Mouse (Mus musculus) left cerebral cortex, postnatal 25 days (tissue): Measurements from ENCODE around the gene Trabd2b. TPM values are rescaled to one million over a fixed set of nuclear protein-coding genes. Genes with fewer than 3 reads are reported as not detected.
A peak's percentile ranks its signal among the peaks of the same experiment; 100 is the strongest.

ENCODE experiments used
- DNase-seq, 2 experiments: peaks; one replicate each; pipeline ENCODE4 v3.0.0; 2022; ENCODE audit warnings: low spot score in 2 of 2, mixed read lengths in 1 of 2
- intact Hi-C: fragments of 180-260 bp; cut with DNase I; formaldehyde crosslinking; loops from one replicate; pipeline ENCODE4 v1.15.1; 2025
- total RNA-seq, 2 experiments: library from RNA; stranded (reverse); gene quantifications; 2 replicates each; pipeline ENCODE4 v1.2.3; 2021

Trabd2b gene
- total RNA-seq, 2 experiments from 2014 or later: 4.3 to 5.2 TPM

DNA sequence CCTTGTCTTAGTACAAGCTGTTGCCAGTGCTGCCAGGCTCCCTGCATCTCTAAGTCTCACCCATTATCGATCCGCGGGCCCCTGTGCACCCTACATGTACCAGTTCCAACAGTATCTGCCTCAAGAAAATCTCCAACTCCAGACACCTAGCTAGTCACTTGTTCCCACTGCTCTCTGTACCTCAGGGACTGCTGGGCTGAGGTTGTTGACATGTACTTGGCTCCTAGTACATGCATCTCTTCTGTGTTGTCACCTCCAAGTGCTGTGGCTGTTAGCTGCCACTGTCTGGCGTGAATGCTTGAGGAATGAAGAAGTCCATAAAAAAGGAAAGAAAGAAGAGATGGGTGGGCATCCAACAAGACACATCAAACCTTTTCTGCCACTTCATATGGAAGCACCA lies 209.2 kb downstream of the Trabd2b start:
- intact Hi-C loops: no loop called here
- DNase-seq: no peak

DNA sequence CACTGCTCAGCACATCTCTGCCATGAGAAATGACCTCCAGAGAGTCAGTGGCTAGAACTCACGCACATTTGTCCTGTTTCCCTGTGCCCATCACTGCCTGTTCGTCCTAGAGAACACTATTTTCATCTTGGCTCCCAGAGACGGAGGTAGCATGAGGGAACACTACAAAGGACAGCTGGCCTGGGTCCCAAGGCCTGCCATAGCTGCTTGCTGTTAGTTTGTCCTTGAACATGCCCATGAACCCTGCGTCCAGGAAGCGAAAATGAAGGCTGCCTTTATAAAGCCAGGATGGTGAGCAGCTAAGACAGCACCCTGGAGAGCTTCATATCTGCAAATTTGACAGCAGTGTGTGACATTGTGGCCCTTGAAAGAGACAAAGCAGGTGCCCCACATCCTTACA lies 216.4 kb downstream of the Trabd2b start:
- intact Hi-C loops: no loop called here

DNA sequence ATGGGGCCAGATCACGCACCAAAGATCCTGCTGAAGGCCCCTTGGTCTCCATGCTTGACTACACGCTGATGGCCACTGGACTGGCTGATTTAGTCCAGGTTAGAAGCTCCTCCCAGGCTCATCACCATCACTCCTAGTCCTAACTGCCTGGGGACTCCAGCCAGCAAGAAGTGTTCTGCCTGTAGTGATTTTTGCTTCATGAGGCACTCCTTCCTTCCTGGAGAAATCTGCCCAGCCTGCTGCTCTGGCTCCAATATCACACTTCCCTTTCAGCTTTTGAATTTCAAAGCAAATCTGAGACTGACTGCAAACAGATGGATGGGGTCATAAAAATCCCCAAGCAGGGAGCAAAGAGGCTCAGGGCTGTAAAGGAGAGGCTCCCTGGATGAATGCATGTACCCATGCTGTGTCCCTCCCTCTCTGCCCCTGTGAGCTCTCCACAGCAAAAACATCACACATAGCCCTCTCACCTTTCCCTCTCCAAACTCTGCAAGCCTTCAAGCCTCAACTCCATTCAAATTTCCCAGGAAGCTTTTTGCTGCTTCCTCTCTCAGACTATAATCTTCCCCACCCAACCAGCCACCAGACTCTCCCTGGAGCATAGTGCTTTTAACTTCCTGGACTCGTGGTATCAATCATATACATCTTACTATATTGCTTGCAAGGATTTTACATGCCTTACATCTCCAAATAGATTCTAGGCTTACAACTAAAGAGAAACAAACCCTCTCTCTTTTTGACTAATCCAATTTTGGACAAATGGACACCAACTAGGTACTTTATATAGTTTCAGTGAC lies 217.8 kb downstream of the Trabd2b start:
- intact Hi-C loops: no loop called here
- DNase-seq: no peak

More for the DNA sequence above, 216.4 kb downstream of the Trabd2b start:
- no peak for DNase-seq

- DNase-seq: no peak
- intact Hi-C loops: no loop called here
Observed at GRCm38 (mm10) chr4:114625357-114625756, 218.8 kb downstream of the Trabd2b start.

- DNase-seq: peak in 1 of 2 experiments; percentile 25
- intact Hi-C loops: no loop called here
Observed at GRCm38 (mm10) chr4:114625920-114626319, 219.4 kb downstream of the Trabd2b start.

DNA sequence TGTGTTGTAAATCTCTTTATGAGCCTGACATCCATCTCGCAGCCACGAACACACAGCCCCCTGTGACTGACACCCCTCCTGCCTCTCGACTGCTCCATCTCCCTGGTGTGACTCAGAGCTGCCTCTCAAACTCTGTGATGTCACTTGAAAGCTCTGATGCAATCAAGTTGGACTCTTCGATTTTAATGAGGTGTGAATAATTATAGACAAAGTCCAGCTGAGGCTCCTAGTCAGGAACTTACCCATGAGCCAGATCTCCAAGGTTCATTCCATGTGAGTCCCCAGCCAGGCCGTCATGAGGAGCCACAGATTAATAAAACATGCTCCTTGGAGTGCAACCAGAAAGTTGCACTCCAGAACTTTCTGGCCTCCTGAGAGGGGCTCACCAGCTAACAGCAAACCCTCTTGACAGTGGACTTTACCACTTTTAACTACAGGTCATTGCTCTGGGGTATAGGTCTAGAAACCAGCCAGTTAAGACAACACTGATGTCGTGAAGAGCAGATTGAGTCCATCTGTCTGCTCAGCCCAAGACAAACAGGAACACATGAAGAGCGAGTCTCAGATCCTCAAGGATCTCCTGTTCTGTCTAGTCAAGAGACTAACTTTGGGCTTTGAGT lies 221.3 kb downstream of the Trabd2b start:
- DNase-seq: no peak
- intact Hi-C loops: no loop called here

DNA sequence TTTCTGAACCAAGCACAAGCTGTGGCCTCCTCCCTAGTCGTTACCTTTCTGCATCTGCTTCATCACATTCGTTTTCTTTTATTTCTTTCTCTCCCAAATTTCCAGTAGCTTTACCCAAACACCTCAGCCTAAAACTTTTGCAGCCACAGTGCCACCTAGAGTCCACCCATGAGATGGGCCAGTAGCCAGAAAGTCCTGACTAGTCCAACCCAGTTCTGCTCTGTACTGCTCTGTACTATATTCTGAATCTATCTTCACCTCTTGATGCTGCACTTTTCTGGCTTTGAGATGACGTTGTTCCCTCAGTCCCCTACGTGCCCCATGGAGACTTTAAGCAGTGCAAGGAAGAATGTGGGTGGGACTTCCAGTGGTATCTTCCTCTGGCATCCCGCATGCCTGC lies 229.4 kb downstream of the Trabd2b start:
- intact Hi-C loops: loop anchor here (1.0 to 5.0 kb wide), 5 partner anchors 119 to 335 kb away; partner anchors contain the start of gene Trabd2b
- DNase-seq: peak; percentile 80 to 88

DNA sequence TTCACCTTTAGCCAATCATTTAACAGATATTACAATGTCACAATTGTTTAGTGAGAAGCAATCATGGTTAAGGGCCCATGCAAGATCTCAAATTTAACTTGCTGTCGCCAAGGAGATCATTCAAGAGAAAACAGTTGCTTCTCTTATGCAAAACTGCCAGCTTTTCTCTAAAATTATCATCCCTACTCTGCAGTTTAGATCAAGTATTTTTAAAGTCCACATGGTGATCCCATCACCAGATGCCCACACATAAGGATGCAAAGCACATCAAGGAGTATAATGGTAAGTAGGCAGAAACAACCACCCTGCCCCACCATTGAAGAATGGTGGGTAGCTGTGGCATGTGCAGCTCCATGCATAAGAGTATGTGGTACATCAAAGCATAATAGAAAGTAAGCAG lies 229.8 kb downstream of the Trabd2b start:
- peak; percentile 35 to 83 for DNase-seq
- intact Hi-C loops: loop anchor here (1.0 to 5.0 kb wide), 5 partner anchors 119 to 336 kb away; partner anchors contain the start of gene Trabd2b

- intact Hi-C loops: loop anchor here (2.0 to 5.0 kb wide), 3 partner anchors 120 to 336 kb away; partner anchors contain the start of gene Trabd2b
- DNase-seq: peak; percentile 34 to 49
Observed at GRCm38 (mm10) chr4:114637120-114637519, 230.6 kb downstream of the Trabd2b start.

- intact Hi-C loops: no loop called here
- DNase-seq: no peak
Observed at GRCm38 (mm10) chr4:114642469-114642868, 235.9 kb downstream of the Trabd2b start.

DNA sequence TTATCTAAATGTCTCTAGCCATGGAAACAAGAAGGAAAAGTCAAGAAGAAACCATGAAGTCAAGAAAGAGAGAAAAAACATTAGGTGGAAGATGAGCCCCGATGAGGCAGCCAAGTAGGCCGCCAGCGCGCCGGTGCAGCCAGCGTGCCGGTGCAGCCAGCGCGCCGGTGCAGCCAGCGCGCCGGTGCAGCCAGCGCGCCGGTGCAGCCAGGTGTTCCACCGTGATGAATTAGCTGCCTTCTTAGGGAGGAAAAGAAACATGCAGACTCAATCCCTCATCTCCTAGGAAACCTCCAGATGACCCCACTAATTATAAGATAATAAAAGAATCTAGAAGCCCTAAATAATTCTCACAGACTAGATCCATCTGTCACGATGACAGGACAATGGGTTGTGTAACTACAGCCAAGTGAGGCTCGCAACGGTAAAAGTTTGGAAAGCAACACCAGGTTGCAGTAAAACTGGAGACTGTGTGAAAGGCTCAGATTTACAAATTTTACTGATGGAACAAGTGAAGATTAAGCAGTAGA lies 237.2 kb downstream of the Trabd2b start:
- DNase-seq: no peak
- intact Hi-C loops: no loop called here

GRCm38 (mm10) chr4:114645341-114645740 lies 238.8 kb downstream of the Trabd2b start:
- intact Hi-C loops: loop anchor here (5.0 kb wide), 1 partner anchor 302 kb away; no protein-coding TSS in a partner anchor
- no peak for DNase-seq

DNA sequence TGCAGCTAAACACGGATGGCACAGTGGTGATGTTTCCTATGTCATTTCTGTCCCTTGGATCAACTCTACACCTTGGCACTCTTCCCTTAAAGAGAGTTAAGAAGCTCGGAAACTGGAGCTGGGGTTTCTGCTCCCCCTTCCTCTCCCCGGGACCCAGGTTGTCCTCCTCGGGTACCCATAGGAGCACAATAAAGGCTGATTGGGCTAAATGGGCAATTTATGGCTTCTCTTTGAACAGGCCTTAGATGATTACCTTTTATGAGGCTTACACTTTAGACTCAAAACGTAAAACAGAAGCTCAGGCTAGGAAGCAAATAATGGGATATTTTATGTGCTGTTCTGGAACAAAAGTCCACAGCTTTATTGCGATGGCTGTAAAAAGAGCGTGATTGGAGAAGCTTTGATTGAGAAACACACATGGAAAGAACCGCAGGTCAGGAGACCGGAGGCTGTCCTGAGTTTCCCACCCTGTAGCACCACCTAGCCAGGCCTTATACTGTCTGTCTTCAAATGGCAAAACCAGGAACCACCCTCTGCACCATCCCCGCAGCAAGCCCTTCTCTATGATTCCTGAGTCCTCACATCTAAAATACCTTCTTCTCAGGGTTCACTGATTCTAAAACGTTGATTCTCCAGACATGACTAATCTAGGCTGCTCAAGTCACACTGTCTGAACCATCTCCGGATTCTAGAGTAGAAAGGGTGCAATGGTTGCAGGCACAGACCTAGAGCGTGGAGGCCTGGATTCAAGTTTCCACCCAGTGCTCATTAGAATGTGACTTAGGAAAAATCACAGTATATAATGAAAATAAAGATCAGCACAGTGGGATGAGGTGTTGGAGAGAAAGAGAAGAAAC lies 240.5 kb downstream of the Trabd2b start:
- intact Hi-C loops: loop anchor here (5.0 kb wide), 1 partner anchor 300 kb away; no protein-coding TSS in a partner anchor
- DNase-seq: no peak

- intact Hi-C loops: loop anchor here (5.0 kb wide), 1 partner anchor 300 kb away; no protein-coding TSS in a partner anchor
- DNase-seq: peak; percentile 73 to 74
Observed at GRCm38 (mm10) chr4:114647689-114648088, 241.2 kb downstream of the Trabd2b start.

DNA sequence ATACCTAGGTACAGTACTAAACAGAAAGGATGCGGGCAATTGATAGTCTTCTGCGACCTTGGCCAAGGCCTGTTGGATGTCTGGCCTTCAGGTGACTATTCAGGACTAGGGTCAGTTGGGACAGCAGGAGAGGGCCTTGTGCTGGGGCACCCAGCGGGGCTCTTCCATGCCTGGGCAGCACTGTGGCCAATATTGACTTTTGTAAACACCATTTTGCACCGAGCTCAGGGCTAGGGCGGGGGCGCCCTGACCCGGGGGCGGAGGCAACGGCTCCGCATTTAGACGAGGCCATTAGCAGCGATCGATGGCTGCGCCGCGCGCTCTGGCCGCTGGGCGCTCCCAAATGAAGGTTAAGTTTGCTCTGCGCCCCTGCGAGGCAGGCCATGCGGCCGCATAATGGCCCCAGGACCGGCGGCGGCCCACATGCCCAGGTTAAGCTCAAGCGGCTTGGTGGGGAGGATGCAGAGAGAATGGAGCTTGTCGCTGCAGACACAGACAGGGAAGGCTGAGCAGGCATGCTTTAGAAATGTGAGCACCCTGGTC lies 242.1 kb downstream of the Trabd2b start:
- no peak for DNase-seq
- intact Hi-C loops: loop anchor here (5.0 kb wide), 1 partner anchor 299 kb away; no protein-coding TSS in a partner anchor

DNA sequence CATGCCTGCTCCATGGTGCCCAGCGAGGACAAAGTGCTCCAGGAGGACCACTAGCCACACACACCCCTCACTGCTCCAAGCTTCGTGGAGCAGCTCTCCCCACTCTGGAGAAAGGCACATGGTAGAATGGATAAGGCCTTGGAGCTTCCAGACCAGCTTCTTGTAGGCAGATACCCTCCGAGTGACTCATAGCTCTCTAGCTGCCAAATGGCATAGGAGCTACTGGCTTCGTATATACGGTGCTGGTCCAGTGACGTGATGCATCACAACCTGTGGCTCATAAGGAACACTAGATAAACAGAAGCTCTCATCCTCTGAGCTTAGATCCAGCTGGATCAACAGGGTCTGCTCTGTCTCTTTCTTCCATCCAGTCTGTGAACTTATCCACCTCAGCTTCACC lies 244.0 kb downstream of the Trabd2b start:
- intact Hi-C loops: no loop called here

GRCm38 (mm10) chr4:114651007-114651406 lies 244.5 kb downstream of the Trabd2b start:
- no peak for DNase-seq
- intact Hi-C loops: no loop called here

More for the DNA sequence above, 244.0 kb downstream of the Trabd2b start:
- no peak for DNase-seq

DNA sequence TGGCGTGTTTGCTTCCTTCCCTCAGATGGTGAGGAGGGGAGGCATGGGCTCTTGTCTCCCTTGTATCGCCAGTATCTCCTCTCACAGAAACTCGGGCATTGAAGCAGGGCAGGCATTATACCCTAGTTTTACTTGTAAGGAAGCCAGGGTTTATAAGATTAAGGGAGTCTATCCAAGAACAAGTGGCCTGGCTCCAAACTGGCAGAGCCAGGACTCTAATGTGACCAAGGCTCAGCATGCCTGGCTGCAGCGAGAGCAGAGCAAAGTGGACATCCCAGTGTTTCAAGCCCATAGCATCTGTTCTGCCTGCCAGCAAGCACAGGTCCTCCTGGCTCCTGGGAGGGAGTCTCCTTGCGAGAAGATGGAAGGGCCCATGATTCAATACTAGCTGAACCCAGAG lies 245.1 kb downstream of the Trabd2b start:
- intact Hi-C loops: no loop called here
- no peak for DNase-seq

DNA sequence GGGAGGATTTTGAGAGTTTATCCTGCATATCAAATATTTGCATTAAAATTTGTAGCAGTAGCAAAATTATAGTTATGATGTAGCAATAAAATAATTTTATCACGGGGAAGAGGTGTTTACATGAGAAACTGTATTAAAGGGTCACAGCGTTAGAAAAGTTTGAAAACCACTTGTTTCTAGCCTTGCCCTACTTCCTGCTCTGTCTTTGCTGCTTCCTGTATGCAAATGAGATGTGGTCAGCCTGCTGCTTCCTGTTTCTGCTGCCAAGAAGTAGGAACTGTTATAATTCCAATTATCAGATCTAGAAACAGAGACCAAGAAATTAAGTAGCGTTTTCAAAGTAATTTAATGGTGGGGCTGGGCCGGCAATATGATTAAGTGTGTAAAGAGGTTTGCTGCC lies 245.9 kb downstream of the Trabd2b start:
- no peak for DNase-seq
- intact Hi-C loops: no loop called here
